Mouse (Mus musculus) CD4-positive, CD25-positive, alpha-beta regulatory T cell (primary cell): ENCODE measurements around the gene Erc2. TPM values are rescaled to one million over a fixed set of nuclear protein-coding genes. Genes with fewer than 3 reads are reported as not detected.

ENCODE experiments used
- polyA plus RNA-seq: library from polyadenylated mRNA; unstranded; fragments of 100-300 nt; shearing (Covaris generic); gene quantifications from one replicate; pipeline ENCODE4 v1.2.1, GENCODE M21; 2017

The Erc2 gene
- polyA plus RNA-seq, result 0.17 TPM

DNA sequence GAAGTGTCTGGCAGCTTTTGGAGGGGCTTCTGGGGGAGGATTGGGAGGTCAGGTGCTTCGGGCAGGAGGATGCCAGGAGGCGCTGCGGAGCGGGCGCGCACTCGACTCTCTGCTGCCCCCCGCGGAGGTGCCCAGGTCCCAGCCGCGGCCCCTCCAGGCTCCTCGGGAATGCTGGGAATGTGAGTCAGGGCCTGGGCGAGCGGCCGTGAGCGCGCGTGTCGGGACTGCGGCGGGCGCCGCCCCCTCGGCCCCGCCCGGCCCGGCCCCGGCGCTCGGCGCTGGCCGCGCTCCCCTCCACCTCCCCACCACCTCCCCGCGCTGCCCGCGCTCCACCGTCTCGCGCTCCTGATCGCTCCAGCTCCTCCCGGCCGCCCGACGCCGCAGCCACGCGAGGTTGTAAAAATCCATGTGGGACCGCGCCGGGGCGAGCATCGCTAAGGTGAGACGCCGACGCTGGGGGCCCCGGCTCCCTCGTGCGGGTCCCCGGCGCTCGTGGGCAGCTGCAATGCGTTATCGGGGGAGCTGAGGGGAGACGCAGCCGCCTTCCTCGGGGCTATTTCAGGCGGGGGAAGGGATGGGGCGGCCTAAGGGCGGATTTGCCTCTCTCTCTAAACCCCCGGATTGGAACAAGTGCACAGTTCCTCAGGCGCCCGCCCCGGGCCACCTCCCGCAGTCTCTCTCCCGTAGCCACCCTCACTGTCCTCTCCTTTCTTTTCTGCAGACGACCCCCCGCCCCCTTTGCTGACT is at the start of gene Erc2:
Gene Erc2, plus strand, starts transcription at position 253 of the 747 bp plus-strand sequence.

DNA sequence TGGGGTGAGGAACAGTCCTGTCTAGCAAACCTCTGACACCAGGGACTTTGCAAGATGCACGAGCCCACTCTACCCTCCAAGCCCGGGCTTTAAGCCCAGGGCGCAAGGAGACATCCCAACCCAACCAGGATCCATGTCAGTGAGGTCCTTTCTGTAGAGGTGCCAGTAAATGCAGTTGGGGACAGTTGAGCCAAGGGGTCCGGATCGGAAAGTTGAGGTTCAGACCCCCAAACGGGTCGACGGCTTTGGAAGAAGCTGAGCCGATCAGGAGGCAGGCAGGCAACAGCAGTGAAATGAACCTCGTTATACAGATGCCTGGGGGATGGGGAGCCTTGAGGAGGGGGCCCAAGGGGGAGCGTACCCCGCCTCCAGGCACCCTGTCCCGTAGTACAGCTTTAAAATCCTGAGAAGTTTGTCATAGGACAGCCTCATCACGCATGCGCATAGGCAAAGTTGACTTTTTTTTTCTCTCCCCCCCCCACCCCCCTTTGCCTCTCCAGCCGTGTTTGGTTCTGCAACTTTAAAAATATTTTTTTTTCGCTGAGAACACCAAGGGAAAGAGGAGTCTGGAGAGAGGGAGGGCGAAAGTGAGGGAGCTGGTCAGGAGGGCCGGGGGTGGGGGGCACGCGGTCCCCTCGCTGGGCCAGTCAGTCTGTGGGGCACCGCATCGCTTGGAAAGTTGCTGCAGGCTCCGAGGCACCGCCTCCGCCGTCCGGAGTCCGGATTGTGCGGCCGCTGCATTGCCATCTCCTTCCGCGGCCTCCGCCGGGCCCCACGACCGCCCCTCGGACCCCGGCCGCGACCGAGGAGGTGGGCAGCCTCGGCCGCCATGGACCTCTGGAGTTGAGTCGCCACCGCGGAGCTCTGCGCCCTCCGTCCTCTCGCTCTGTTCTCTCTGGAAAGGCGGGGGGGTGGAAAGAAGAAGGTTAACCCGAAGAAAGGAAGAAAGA is 882.1 kb downstream of the Erc2 start, which contains the start of gene Wnt5a:
Gene Wnt5a, plus strand, starts transcription at position 650 of the 950 bp plus-strand sequence.

Other genes starting within 250 kb of the Erc2 start
- gene Fam208a, start 193.6 kb upstream of the Erc2 start, polyA plus RNA-seq, result 37.7 TPM
- gene Ccdc66, start 114.0 kb upstream of the Erc2 start, polyA plus RNA-seq, result 15.4 TPM